Mouse (Mus musculus) embryonic stem cell, embryonic (primary cell): ENCODE measurements around the gene Mylk.

Experiments
- CTCF ChIA-PET, 4 experiments: fragments of 300-600 bp in 2 of 4; fragments of 350-600 bp in 2 of 4; sonication (Branson Sonifier 250); formaldehyde crosslinking; loops; one replicate each; lab custom pipeline; 2022; ENCODE audit warnings: inconsistent platforms in 2 of 4; lab: Charles Lee
- POLR2A ChIA-PET, 4 experiments: fragments of 300-600 bp in 2 of 4; fragments of 350-600 bp in 2 of 4; sonication (Branson Sonifier 250); formaldehyde crosslinking; loops; one replicate each; lab custom pipeline; 2022; ENCODE audit warnings: antibody characterized with exemption in 4 of 4, inconsistent platforms in 1 of 4; lab: Charles Lee

The Mylk gene

DNA sequence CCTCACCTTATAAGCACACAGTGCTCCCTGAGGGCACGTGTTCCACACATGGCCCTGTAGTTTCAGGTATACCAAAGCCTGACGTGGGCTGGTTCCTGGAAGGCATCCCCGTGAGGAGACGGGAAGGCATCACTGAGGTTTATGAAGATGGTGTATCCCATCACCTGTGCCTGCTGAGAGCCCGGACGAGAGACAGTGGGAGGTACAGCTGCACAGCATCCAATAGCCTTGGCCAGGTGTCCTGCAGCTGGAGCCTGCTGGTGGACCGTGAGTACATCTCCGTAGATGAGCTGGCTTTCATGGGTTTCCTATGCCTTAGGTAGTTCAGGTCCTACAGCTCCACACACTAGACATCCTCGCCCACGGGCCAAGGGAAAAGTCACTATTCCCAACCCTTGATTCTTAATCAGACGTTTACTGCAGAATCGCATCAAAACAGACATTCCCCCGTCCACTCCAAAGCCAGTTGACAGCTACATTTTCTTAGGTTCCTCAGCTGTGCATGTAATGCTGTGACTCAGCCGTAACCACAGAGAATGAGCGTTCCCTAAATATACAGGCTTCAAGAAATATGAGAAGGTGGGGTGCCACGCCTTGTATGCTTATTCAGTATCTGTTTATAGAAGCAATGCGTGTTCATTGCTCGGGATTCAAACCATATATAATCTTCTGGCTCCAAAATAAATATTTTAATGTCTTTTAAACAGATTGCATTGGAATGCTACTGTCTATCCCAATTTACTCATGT lies 135.2 kb downstream of the Mylk start:
- ChIA-PET CTCF (interaction anchor here in 1 of 4 experiments (0.6 to 1.0 kb wide), 2 partner anchors 252 to 687 kb away, joined by 4 to 7 read pairs; no protein-coding TSS in a partner anchor), POLR2A (no interaction called here)

DNA sequence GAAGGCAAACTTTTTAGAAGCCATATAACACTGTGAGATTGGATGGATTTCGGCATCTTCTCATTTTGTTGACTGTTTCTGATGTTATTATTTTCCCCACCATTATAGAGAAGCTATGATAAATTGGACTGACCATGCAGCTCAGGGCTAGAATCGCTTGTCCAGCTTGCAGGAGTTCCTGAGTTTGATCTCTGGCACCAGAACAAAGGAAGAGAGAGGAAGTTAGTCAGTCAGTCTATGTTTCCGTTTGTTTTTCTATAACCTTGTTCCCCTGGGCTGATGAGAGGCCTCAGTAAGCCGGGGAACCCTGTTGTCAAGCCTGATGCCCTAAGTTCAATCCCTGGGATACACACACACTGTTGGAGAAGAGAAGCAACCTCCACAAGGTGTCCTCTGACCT lies 135.8 kb downstream of the Mylk start:
- ChIA-PET POLR2A (no interaction called here), CTCF (no interaction called here)

DNA sequence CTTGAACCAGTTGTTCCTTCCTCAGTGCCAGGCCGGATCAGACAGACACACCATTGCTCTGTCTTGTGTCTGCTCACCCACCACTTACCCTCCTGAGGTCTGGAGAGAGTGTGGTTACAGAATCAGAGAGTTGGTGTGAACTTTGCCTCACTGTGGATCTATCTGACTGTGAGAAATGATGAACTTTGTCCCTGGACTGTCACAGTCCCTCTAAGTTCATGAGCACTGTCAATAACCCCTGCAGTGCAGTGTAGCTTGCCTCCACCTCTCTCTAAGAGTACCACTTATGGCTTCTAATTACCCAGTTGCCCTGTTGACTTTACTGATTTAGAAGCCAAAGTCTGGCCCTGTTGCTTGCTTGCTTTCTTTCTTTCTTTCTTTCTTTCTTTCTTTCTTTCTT lies 142.0 kb downstream of the Mylk start:
- ChIA-PET POLR2A (no interaction called here), CTCF (interaction anchor here in 2 of 4 experiments (0.8 to 1.9 kb wide), 4 partner anchors 8 to 15 kb away, joined by 3 to 8 read pairs (median 4); no protein-coding TSS in a partner anchor)

DNA sequence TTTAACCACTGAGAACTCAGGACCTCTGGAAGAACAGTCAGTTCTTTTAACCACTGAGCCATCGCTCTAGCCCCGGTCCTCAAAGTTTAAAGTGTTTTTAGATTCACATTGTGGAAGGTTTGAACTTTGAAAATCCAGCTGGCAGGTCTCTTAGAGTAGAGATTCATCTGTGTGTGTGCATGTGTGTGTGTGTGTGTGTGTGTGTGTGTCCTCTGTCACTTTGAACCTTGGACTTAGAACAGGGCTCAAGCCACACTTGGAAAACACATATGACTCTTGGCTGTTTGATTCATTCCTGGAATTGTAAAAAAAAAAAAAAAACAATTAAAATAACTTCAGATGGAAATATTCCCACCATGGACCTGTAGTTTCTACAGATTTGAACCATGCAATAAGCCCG lies 149.0 kb downstream of the Mylk start:
- ChIA-PET POLR2A (interaction anchor here in 1 of 4 experiments (0.7 kb wide), 1 partner anchor 620 kb away, joined by 3 read pairs; no protein-coding TSS in a partner anchor), CTCF (interaction anchor here in 1 of 4 experiments (0.9 kb wide), 1 partner anchor 8 kb away, joined by 3 read pairs; no protein-coding TSS in a partner anchor)

DNA sequence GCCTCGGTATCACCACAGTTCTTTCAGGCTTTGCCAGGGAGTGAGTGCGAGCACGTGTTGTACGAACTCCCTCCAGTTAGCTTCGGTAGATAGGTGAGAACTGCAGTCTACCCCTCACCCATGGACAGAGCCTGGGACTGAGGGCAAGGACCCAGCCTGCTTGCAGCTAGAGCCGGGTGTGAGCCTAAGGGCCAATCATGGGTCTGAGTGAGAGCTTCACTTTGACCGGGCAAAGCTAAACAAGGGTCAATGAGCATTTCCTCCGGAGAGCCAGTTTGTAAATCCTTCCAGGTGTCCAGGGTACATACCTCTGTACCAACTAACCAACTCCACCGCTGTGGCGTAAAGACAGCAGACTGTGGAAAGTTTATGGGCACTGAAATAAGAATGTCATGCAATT lies 150.9 kb downstream of the Mylk start:
- CTCF ChIA-PET: interaction anchor here in 3 of 4 experiments (0.6 to 2.1 kb wide), 10 partner anchors 9 to 107 kb away, joined by 3 to 12 read pairs (median 4); no protein-coding TSS in a partner anchor

DNA sequence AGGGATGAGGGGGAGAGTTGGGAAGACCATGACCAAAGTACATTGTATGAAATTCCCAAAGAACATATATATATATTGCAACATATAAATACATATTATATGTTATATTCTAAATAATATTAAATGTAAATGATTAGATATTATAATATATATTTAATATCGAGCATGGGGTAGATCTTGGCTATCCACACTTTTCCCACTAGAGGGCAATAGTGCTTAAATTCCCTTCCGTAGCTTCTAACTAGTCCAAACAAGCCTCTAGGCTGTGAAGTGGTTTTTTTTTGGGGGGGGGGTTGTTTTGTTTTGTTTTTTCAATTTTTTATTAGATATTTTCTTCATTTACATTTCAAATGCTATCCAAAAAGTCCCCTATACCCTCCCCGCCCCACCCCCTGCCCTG lies 152.0 kb downstream of the Mylk start:
- CTCF ChIA-PET: interaction anchor here in 3 of 4 experiments (0.5 to 2.1 kb wide), 24 partner anchors 10 to 1060 kb away, joined by 3 to 20 read pairs (median 4); no protein-coding TSS in a partner anchor
- POLR2A ChIA-PET: interaction anchor here in 1 of 4 experiments (0.6 kb wide), 2 partner anchors 377 to 533 kb away, joined by 3 to 8 read pairs; no protein-coding TSS in a partner anchor

More for the DNA sequence above, 150.9 kb downstream of the Mylk start:
- POLR2A ChIA-PET: no interaction called here

DNA sequence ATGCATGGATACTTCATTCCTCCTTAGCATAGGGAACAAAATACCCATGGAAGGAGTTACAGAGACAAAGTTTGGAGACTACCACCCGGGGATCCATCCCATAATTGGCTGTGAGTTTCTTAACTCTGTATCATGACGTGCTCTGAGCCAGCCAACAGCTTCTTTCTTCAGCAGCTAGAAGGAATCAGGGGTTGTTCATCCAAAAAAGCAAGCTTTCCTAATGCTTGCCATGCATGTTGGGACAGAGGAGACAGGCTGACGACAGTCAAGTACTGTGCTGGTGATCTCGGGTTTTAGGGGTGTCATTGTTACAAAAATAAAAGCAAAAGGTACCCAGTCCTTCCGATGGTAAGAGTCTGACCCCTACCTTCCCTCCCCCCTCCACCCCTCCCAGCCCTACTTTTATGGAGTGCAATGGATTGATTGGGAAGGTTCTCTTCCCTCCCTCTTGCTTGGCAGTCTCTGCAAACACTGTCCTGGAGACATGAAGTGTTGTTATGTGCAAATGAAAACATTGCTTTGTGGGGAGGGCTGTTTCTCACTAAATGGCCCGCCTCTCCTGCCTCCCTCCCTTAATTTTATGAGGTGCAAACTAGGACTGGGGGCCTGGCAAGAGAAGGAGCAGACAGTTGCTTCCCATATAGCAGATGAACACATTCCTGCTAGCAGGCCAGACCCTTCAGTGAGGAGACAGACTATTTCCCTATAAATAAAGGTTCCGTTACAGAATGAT lies 153.2 kb downstream of the Mylk start:
- CTCF ChIA-PET: interaction anchor here in 2 of 4 experiments (0.6 to 4.9 kb wide), 5 partner anchors 13 to 355 kb away, joined by 3 to 55 read pairs (median 4); no protein-coding TSS in a partner anchor
- POLR2A ChIA-PET: no interaction called here

DNA sequence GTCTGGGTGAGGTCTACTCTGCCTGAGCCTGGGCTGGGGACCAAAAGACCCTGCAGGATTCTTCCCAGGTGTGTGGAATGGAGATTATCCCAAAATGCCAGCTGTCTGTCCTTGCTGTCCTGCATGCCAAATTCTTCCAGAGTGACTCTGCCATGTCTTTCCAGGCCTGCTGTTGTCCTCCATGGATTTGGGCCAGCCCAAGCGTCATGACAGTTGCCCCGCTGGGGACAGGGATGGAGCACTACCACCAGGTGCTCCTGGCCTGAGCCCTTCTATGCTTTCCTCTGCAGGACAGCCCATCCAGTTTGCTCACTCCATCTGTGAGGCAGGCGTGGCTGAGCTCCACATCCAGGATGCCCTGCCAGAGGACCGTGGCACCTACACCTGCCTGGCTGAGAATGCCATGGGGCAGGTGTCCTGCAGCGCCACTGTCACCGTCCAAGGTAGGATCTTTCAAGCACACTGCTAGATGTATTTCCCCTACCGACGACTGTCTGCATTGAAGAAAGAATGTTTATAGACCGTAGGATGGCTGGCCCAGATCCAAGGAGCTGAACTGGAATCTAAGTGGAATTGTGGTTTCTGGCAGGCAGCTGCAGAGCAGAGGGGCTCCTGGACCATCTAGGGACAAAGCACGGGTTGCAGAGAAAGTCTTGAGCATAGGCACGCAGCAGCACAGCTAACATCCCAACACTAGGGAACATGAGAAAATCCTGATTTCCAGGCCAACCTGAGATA lies 154.2 kb downstream of the Mylk start:
- ChIA-PET CTCF (interaction anchor here in 2 of 4 experiments (1.1 to 4.9 kb wide), 4 partner anchors 68 to 81 kb away, joined by 3 to 55 read pairs (median 4); no protein-coding TSS in a partner anchor), POLR2A (interaction anchor here in 1 of 4 experiments (0.8 kb wide), 1 partner anchor 69 kb away, joined by 3 read pairs; no protein-coding TSS in a partner anchor)

DNA sequence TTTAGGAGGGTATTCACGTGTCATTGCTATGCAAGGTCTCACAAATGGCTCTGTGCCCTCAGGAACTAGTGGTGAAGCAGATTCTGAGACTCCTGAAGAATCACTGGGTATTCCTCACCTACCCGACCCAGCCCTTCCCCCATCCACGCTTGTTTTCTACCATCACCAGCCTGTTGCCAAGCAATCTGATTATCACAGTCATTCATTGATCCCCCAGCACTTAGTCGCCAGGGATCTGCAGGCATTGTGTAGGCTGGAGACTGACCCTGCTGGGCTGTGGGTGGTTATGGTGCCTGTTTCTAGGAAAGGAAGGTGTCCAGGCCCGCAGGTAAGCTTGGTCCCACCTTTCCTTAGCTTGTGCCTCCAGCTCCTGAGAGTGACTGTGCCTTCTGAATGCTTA lies 155.0 kb downstream of the Mylk start:
- ChIA-PET CTCF (interaction anchor here in 3 of 4 experiments (0.6 to 4.9 kb wide), 4 partner anchors 67 to 152 kb away, joined by 4 to 93 read pairs (median 42); no protein-coding TSS in a partner anchor), POLR2A (no interaction called here)

DNA sequence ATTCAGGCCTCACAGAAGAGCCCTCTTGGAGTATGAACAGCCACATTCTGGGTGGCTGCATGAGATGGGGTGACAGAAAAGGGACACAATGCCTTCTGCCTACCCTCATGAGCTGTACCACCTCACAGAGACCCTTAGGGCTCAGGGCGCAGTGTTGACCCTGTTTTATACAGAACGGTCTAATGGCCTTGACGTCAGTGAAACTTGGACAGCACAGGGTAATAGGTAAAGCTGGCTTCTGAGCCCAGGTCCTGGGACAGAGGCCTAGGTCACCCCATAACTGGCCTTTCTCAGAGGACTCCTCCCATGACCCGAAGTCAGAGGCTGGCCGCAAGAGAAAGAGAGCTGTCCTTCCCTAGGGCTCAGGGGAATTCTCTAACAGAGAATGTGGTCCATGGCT lies 155.5 kb downstream of the Mylk start:
- POLR2A ChIA-PET: interaction anchor here in 2 of 4 experiments (0.6 to 1.1 kb wide), 2 partner anchors 68 to 194 kb away, joined by 3 read pairs; no protein-coding TSS in a partner anchor
- CTCF ChIA-PET: interaction anchor here (0.6 to 4.9 kb wide), 8 partner anchors 67 to 210 kb away, joined by 3 to 93 read pairs (median 16); partner anchors contain the start of gene Ccdc14 (in 1 of the 4)

DNA sequence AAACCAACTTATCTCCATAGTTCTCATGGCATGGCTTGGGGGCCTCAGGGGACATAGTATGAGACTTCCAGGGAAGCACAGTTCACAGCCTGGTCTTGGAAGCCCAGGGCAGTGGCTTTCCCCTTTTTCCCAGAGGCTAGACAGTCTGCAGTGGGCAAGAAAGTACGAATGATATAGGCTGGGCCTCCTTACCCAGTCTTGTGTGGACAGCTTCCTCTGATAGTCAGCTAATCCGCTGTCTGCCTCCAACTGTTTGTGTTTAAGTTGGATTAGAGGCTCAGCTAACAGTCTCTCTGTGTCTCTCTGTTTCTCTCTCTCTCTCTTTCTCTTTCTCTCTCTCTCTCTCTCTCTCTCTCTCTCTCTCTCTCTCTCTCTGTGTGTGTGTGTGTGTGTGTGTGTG lies 156.0 kb downstream of the Mylk start:
- CTCF ChIA-PET: interaction anchor here (0.6 to 4.9 kb wide), 8 partner anchors 66 to 649 kb away, joined by 3 to 93 read pairs (median 16); partner anchors contain the start of gene Ccdc14 (in 1 of the 4)
- POLR2A ChIA-PET: interaction anchor here in 2 of 4 experiments (0.6 to 1.1 kb wide), 3 partner anchors 67 to 194 kb away, joined by 3 read pairs; no protein-coding TSS in a partner anchor

DNA sequence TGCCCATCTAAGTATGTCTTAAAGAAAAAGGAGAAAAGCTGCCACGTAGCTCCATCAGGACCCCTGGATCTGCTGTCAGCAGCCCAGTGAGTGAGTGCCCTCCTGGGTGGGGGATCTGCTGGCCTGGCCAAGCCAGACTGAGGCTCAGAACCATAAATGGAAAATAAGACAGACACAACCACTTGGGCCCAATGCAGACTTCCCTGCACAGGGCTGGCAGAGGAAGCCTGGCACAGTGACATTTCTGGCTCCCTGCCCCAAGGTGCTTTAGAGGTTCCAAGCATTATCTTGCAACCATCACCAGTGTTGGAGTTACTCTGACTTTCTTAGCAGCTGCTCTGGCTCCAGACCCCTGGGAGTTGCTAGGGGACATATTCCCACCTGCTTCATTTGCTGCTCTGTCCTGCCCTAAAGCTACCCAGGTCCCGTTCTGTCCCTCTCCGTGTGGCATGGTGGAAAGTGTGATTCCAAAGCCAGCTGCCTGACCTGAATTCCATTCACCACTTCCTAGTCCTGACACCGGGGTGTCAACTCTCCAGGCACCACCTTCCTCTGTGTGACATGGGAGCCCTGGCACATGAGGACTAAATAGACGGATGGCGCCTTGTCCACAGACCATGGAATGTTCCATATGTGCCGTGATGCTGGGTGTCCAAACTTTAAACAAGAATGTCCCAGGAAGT lies 156.7 kb downstream of the Mylk start:
- ChIA-PET POLR2A (interaction anchor here in 3 of 4 experiments (0.5 to 1.3 kb wide), 6 partner anchors 10 to 120 kb away, joined by 3 to 9 read pairs (median 4); partner anchors contain the start of gene Hacd2 (in 1 of the 3)), CTCF (interaction anchor here (0.5 to 4.9 kb wide), 78 partner anchors 7 to 1933 kb away, joined by 3 to 93 read pairs (median 4); partner anchors contain the start of genes Hacd2 (in 1 of the 4) and Mylk (in 1 of the 4))

DNA sequence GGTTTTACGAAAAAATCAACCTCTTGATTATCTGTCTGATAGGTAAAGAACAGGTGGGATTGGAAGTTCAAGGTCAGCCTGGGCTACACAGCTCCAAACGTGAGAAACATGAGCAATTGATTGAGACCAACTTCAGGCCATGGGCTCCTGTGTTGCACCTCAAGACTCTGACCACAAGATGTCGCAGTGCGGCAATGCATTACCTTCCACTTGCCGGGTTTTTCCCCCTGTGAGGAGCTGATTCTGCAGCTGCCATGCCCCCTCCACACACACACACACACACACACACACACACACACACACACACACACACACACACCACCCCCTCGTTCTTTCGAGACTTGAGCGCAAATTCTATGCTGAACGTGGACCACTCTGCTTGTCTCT lies 157.3 kb downstream of the Mylk start:
- POLR2A ChIA-PET: interaction anchor here in 3 of 4 experiments (0.5 to 1.5 kb wide), 8 partner anchors 9 to 370 kb away, joined by 3 to 9 read pairs (median 4); partner anchors contain the start of gene Hacd2 (in 1 of the 3)
- CTCF ChIA-PET: interaction anchor here (0.5 to 4.9 kb wide), 99 partner anchors 8 to 1933 kb away, joined by 3 to 93 read pairs (median 4); partner anchors contain the start of genes Hacd2 (in 1 of the 4), Mylk (in 1 of the 4) and Sec22a (in 1 of the 4)

DNA sequence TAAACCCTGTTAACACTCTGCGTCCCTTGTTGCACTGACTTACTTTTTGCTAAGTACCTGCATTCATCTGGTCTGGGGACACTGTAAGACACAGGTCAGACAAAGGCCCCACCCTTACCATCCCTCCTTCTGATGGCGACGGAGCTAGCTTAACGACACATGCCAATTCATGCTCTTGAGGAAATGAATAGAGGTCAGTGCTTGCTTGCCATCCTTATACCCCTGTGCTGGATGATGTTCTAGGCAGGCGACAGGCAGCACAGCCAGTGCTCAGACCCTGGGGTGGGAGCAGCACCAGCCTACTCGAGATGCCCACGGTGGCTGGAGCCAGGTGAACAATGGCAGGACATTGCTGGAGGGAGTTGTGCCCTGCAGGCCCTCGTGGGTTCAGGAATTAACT lies 157.8 kb downstream of the Mylk start:
- CTCF ChIA-PET: interaction anchor here (0.5 to 4.9 kb wide), 80 partner anchors 8 to 1733 kb away, joined by 3 to 93 read pairs (median 4); partner anchors contain the start of genes Hacd2 (in 1 of the 4), Mylk (in 1 of the 4) and Sec22a (in 1 of the 4)

DNA sequence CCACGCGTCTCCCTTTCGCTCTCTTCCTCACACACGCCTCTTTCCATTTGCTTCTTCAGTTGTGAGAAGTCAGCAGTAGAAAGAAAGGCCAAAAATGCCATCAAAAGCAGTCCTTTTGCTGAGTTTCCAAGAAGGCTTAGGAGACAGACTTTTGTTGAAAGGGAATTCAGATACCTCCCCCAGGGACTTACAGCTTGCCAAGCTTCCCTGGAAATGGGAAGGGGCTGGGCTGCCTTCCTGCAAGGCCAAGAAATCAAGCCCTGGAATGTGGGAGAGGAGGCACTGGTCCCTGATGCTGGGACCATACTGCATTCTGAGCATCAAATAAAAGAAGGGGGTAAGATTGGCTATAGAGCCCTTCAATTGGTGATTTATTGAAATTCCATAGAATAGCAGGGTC lies 159.9 kb downstream of the Mylk start:
- ChIA-PET CTCF (interaction anchor here in 1 of 4 experiments (1.1 to 1.2 kb wide), 2 partner anchors 63 to 71 kb away, joined by 3 to 10 read pairs; no protein-coding TSS in a partner anchor), POLR2A (no interaction called here)

More for the DNA sequence above, 157.8 kb downstream of the Mylk start:
- POLR2A ChIA-PET: interaction anchor here in 3 of 4 experiments (0.6 to 1.5 kb wide), 7 partner anchors 9 to 370 kb away, joined by 3 to 9 read pairs (median 5); partner anchors contain the start of gene Hacd2 (in 1 of the 3)

DNA sequence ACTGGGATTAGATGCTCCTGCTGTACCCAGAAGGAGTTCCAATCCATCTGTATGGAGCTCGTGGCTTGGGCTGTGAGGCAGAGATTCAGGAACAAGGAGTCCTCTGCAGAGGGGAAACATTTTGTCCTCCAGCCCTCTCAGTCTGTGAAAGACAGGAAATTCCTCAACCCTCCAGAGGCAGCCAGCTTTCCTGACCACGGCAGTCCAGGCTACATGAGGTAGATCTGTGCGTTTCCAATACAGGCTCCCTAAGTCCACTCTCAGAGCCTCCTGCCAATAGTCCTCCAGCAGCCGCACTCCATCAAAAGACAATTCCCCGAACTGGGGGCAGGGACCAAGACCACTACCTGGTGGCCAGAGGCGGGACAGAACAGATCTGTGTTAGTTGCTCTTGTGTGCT lies 164.4 kb downstream of the Mylk start:
- CTCF ChIA-PET: no interaction called here
- POLR2A ChIA-PET: interaction anchor here in 1 of 4 experiments (1.2 to 1.4 kb wide), 2 partner anchors 27 to 58 kb away, joined by 3 to 4 read pairs; no protein-coding TSS in a partner anchor
